Mouse (Mus musculus) liver, postnatal 0 days (tissue): ENCODE data around the gene Ikbip. TPM values are rescaled to one million over a fixed set of nuclear protein-coding genes. Genes with fewer than 3 reads are reported as not detected.

Source experiments
- ATAC-seq: fragments of 200-750 bp; cut with Nextera tagmentation; 2 replicates; pipeline ENCODE4 v1.8.0; 2017; ENCODE audit warnings: mild to moderate bottlenecking, moderate library complexity
- DNase-seq: peaks from one replicate; pipeline ENCODE4 v3.0.0-alpha.2; 2016
- H3K27ac ChIP-seq: fragments of 300-500 bp; sonication (generic); 2 replicates; pipeline ENCODE4 v1.5.1; 2014; ENCODE audit warnings: antibody characterized with exemption, moderate library complexity, mild to moderate bottlenecking, low read depth
- H3K27me3 ChIP-seq: fragments of 300-500 bp; sonication (generic); 2 replicates; pipeline ENCODE4 v1.6.1; 2014; ENCODE audit warnings: low read length, control low read depth, mixed read lengths; ENCODE audit not compliant: insufficient read depth
- H3K36me3 ChIP-seq: fragments of 300-500 bp; sonication (generic); replicated peaks from 2 replicates; pipeline ENCODE4 v1.6.1; 2014; ENCODE audit warnings: mild to moderate bottlenecking, control low read depth, low read length, moderate library complexity, mixed read lengths; ENCODE audit not compliant: insufficient read depth
- H3K4me1 ChIP-seq: fragments of 300-500 bp; sonication (generic); 2 replicates; pipeline ENCODE4 v1.6.1; 2014; ENCODE audit warnings: antibody characterized with exemption, mild to moderate bottlenecking, control low read depth; ENCODE audit not compliant: insufficient read depth
- H3K4me2 ChIP-seq: fragments of 300-500 bp; sonication (generic); 2 replicates; pipeline ENCODE4 v1.6.1; 2014; ENCODE audit warnings: low read depth, mild to moderate bottlenecking, low read length, moderate library complexity, mixed read lengths
- H3K4me3 ChIP-seq: fragments of 300-500 bp; sonication (generic); 2 replicates; pipeline ENCODE4 v1.5.1; 2014; ENCODE audit warnings: low read depth, low read length
- H3K9ac ChIP-seq: fragments of 300-500 bp; sonication (generic); replicated peaks from 2 replicates; pipeline ENCODE4 v1.6.1; 2014; ENCODE audit warnings: mild to moderate bottlenecking, moderate library complexity
- H3K9me3 ChIP-seq: fragments of 300-500 bp; sonication (generic); 2 replicates; pipeline ENCODE4 v1.6.1; 2016; ENCODE audit warnings: mild to moderate bottlenecking, control low read depth, low read length, mixed read lengths
- CTCF ChIP-seq: sonication (generic); IDR thresholded peaks from 2 replicates; pipeline ENCODE4 v1.5.1; 2016; ENCODE audit warnings: antibody characterized with exemption, low read depth
- EP300 ChIP-seq: IDR thresholded peaks from 2 replicates; pipeline ENCODE4 v1.6.1; 2016; ENCODE audit warnings: antibody characterized with exemption, low read depth, mild to moderate bottlenecking
- WGBS: fragments of 180-500 bp; shearing (Covaris S2); extraction: QIAGEN DNeasy Blood & Tissue Kit; methylation state at CpG from one replicate; pipeline ENCODE4 v1.1.7; 2014; ENCODE audit not compliant: insufficient replicate concordance; 5-methylcytosine and 5-hydroxymethylcytosine counted together
- polyA plus RNA-seq: library from polyadenylated mRNA; unstranded; fragments of >200 nt; fragmentation: Nextera tagmentation; extraction: Ambion mirVana; gene quantifications from 2 replicates; pipeline ENCODE4 v1.2.1, GENCODE M21; 2015

The Ikbip gene
- polyA plus RNA-seq, 1 experiment from 2014 or later = 5.7 TPM

DNA sequence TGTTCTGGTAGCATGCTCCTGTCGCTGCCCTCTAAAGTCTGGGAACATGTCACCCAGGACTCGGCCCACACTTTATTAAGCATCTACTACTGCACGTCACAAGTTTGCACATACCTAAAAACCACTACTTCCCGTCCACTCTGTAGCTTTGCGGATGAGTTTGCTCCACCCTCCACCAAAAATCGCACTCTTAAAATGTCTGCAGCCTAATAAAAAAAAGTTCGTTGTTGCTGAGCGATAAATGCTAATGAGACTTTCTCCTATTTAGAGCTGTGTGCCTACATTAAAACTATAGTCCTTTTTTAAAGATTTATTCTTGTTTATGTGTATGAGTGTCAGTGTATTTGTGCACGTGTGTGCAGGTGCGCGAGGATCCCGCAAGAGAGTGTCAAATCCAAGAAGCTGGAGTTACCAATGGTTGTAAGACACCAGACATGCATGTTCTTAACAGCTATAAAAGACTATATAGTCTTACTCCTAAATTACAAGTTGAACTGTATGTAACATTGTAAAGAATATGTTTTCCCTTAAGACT lies 720 bp downstream of the Ikbip start:
- no peak; the same call in 1 of the 2 replicates for ATAC-seq
- WGBS = 30% methylated on average over 12 of the region's 12 CpGs
- peak overlapping the region; percentile 79 for H3K9ac ChIP-seq
- peaks cover 3% of the 10 kb centered on the region; the same call in 1 of the 2 replicates for H3K36me3 ChIP-seq
- H3K9me3 ChIP-seq = no peaks in the 10 kb centered on the region
- TF ChIP-seq EP300 = no peak
- TF ChIP-seq CTCF = no peak
- peaks cover 4% of the 10 kb centered on the region; the same call in 1 of the 2 replicates for H3K4me1 ChIP-seq
- no peak for DNase-seq
- H3K4me3 ChIP-seq = peak overlapping the region; percentile 98
- peak overlapping the region; percentile 98 for H3K4me2 ChIP-seq
- H3K27ac ChIP-seq = peak overlapping the region; percentile 78
- H3K27me3 ChIP-seq = no peaks in the 10 kb centered on the region

DNA sequence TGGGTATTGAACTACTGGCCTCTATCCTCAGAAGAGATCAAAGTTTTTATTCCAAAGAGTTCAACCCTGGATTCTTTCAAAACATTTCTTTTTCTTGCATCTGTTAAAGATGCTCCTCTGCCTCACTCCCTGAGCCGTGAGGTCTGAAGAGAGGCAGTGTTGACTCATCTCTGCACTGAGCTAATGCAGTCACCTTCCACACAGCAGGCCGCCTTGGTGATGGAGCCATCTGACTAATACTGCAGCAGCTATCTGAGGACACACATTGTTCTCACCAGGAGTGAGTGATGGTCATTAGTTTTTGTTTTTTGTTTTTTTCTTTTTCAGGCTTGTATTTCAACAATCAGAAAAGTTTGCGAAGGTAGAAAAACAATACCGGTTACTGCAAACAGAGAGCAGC lies 10.1 kb downstream of the Ikbip start:
- TF ChIP-seq CTCF (no peak), EP300 (no peak)
- no peak for ATAC-seq
- H3K27me3 ChIP-seq = no peaks in the 10 kb centered on the region

DNA sequence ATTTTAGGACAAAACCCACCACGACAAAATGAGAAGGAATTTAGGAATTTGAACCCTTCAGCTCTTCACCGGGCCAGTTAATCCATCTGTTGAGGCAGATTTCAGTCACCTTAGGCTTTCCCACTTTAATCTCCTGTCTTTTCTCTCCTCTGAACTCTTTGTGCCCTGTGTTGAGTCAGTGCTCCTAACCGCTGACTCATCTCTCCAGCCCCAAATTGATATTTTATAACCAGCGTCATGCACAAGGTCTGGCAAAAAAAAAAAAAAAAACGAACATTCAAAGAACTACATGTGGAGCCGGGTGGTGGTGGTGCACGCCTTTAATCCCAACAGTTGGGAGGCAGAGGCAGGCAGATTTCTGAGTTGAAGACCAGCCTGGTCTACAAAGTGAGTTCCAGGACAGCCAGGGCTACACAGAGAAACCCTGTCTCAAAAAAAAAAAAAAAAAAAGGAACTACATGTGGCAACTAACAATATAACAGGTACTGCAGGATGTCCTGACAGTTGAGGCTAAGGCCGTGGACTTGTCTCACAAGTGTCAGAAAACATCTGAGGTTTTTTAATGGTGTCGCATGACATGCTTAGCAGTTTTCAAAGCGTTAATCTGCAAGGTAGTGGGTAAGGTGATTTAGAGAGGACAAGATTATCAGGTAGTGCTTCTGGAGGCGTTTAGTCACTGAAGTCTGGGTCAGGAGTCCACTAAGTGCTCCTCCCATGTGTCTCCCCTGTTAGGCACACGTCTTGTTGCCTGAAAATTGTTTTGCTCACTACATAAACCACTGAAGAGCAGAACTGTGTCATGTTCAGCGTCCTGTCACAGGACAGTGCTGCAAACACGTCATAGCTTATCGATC lies 11.7 kb downstream of the Ikbip start:
- H3K27me3 ChIP-seq = no peaks in the 10 kb centered on the region
- H3K9me3 ChIP-seq = no peaks in the 10 kb centered on the region
- ATAC-seq (no peak), DNase-seq (no peak)
- no peak overlapping the region for H3K4me3 ChIP-seq
- H3K4me2 ChIP-seq = no peak overlapping the region
- H3K27ac ChIP-seq = no peak overlapping the region
- no peaks in the 10 kb centered on the region for H3K36me3 ChIP-seq
- 69% methylated on average over 15 of the region's 15 CpGs for WGBS
- no peak overlapping the region for H3K9ac ChIP-seq
- no peak for TF ChIP-seq EP300
- no peaks in the 10 kb centered on the region for H3K4me1 ChIP-seq

More for the DNA sequence above, 10.1 kb downstream of the Ikbip start:
- H3K36me3 ChIP-seq = no peaks in the 10 kb centered on the region
- no peak overlapping the region for H3K27ac ChIP-seq
- no peaks in the 10 kb centered on the region for H3K9me3 ChIP-seq
- H3K9ac ChIP-seq = no peak overlapping the region
- H3K4me1 ChIP-seq = no peaks in the 10 kb centered on the region
- DNase-seq = no peak
- H3K4me2 ChIP-seq = no peak overlapping the region
- no peak overlapping the region for H3K4me3 ChIP-seq
- 85% methylated on average over 4 of the region's 4 CpGs for WGBS

DNA sequence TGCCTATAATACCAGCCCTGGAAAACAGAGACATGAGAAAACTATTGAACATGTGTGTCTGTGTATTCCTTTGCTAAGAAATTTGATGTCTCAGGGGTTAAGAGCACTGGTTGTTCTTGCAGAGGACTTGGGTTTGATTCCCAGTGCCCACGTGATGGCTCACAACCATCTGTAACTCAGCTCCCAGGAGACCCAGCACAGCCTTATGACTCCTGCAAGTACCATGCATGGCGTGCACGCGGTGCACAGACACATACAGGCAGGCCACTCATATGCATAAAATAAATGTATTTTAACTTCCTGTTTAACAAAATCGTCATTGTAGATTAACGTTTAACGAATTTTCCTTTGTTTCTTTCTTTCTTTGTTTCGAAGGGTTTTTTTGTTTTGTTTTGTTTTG lies 15.3 kb downstream of the Ikbip start:
- no peaks in the 10 kb centered on the region for H3K4me1 ChIP-seq
- ATAC-seq (no peak), DNase-seq (no peak)
- no peak overlapping the region for H3K9ac ChIP-seq
- no peaks in the 10 kb centered on the region for H3K27me3 ChIP-seq
- no peak overlapping the region for H3K27ac ChIP-seq
- TF ChIP-seq EP300 (no peak), CTCF (no peak)
- no peaks in the 10 kb centered on the region for H3K9me3 ChIP-seq
- 0 out of 2 replicates have a peak, but pooled peaks cover 4% of the 10 kb centered on the region for H3K36me3 ChIP-seq
- no peak overlapping the region for H3K4me3 ChIP-seq
- 86% methylated on average over 8 of the region's 8 CpGs for WGBS
- H3K4me2 ChIP-seq = no peak overlapping the region

DNA sequence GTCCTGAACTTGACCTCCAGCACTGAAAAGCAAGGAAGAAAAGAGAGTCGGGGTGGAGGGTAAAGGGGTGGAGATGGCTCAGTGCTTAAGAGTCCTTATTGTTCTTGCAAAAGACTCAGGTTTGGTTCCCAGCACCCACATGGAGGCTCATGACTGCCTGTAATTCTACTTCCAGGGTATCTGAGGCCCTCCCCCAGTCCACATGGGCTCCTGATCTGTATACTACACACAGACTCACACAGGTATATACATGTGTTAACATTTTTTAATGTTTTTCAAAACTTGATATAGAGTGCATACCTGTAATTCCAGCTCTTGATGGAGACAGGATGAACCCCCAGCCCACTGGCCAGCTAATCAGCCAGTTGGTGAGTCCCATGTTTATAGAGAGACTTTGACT lies 17.4 kb downstream of the Ikbip start:
- ATAC-seq = no peak
- no peak overlapping the region for H3K9ac ChIP-seq
- H3K4me3 ChIP-seq = no peak overlapping the region
- TF ChIP-seq EP300 (no peak), CTCF (no peak)
- no peak overlapping the region for H3K27ac ChIP-seq
- no peak for DNase-seq
- no peaks in the 10 kb centered on the region for H3K4me1 ChIP-seq
- WGBS = 91% methylated on average over 1 of the region's 1 CpGs
- no peaks in the 10 kb centered on the region for H3K27me3 ChIP-seq
- 0 out of 2 replicates have a peak, but pooled peaks cover 4% of the 10 kb centered on the region for H3K36me3 ChIP-seq
- no peaks in the 10 kb centered on the region for H3K9me3 ChIP-seq
- no peak overlapping the region for H3K4me2 ChIP-seq

DNA sequence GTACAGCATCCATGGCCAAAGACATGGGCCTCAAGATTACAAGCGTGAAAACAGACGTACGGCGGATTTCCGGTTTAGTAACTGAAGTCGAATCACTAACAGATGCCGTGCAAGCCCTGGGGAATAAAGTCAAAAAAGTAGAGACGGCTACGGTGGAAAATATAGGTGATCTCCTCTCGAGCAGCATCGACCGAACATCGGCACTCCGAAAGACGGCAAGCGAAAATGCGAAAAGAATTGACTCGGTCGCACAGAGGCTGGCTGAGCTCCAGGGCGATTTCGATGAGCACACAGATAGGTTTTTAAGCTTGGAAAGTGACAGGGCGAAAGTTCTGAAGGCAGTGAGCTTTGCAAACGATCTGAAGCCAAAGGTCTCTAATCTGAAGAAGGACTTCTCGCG lies 19.2 kb downstream of the Ikbip start:
- TF ChIP-seq CTCF (no peak), EP300 (no peak)
- Histone ChIP-seq H3K9ac (no peak overlapping the region), H3K27me3 (no peaks in the 10 kb centered on the region), H3K4me2 (no peak overlapping the region), H3K27ac (no peak overlapping the region), H3K9me3 (no peaks in the 10 kb centered on the region), H3K4me1 (no peaks in the 10 kb centered on the region), H3K36me3 (0 out of 2 replicates have a peak, but pooled peaks cover 4% of the 10 kb centered on the region), H3K4me3 (no peak overlapping the region)
- DNase-seq (no peak), ATAC-seq (no peak)
- WGBS = 93% methylated on average over 25 of the region's 25 CpGs
